Mouse (Mus musculus): ENCODE data around the gene Sesn2.

DNA sequence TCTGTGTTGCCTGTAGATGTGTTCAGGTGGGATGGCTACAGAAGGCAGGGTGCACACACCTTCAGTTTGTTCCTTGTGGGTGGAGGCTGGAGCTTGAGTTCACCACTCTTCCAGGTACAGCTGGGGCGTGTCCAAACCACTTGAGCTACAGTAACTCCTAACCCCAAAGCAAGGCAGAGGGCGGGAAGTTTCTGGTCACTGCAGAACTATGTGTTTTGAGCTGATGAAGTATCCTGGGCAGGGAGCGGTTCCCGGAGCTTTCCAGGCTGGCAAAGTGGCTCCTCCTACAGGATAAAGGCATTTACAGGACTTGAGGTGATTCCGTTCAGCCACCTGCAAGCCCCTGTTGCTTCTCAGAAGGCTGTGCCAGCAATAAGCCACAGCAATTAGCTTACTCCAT is 43.9 kb upstream of the Sesn2 start:
- TF ChIP-seq CTCF (IDR thresholded peaks at IDR 0.05; ENCODE audit: borderline replicate concordance, insufficient read depth, low read length) (no peak), POLR2A (IDR thresholded peaks at IDR 0.05; ENCODE audit: low read depth, low read length) (no peak)

Measured in embryonic fibroblast, embryonic 13.5 days (primary cell).